Mouse (Mus musculus) macrophage (primary cell): ENCODE data around the gene Hspbp1. TPM values are rescaled to one million over a fixed set of nuclear protein-coding genes. Genes with fewer than 3 reads are reported as not detected.

ENCODE experiments used
- H3K27ac ChIP-seq: fragments of 350-480 bp; formaldehyde crosslinking; 2 replicates; pipeline ENCODE4 v1.9.0; 2021
- H3K36me3 ChIP-seq: fragments of 350-480 bp; formaldehyde crosslinking; 2 replicates; pipeline ENCODE4 v1.9.0; 2021; ENCODE audit errors: inconsistent target
- H3K4me3 ChIP-seq: fragments of 350-480 bp; formaldehyde crosslinking; 2 replicates; pipeline ENCODE4 v1.9.0; 2021; ENCODE audit errors: inconsistent target
- H3K79me2 ChIP-seq: fragments of 350-480 bp; formaldehyde crosslinking; 2 replicates; pipeline ENCODE4 v1.9.0; 2021; ENCODE audit errors: inconsistent target
- WGBS: methylation state at CpG from one replicate; pipeline ENCODE4 v1.1.7; 2026; ENCODE audit warnings: inconsistent platforms; ENCODE audit not compliant: missing documents; 5-methylcytosine and 5-hydroxymethylcytosine counted together
- polyA plus RNA-seq: library from polyadenylated mRNA; stranded (reverse); fragments of 250-400 nt; gene quantifications from 3 replicates; pipeline ENCODE4 v1.2.4, GENCODE M21; 2018; ENCODE audit warnings: inconsistent platforms
- total RNA-seq, 78 experiments: library from RNA; depleted of rRNA; stranded (reverse); fragments of 250-400 nt; gene quantifications; 1 replicate in 9 of 78; 2 replicates in 24 of 78; 3 replicates in 43 of 78; 4 replicates in 2 of 78; pipeline ENCODE4 v1.2.4; 2018; ENCODE audit warnings: inconsistent platforms in 56 of 78

The Hspbp1 gene
- 10 to 100 TPM in 16 of 26 experiments, 1 to 10 TPM in 10; 5.5 to 20.2 (median 12.1) TPM for total RNA-seq (2018; cell fraction: chromatin; rRNA removed)
- 10 to 100 TPM; 19.5 to 34.9 (median 26.6) TPM for total RNA-seq (2018; cell fraction: cytosol; rRNA removed)
- total RNA-seq (2018; cell fraction: nucleus; rRNA removed), result 10 to 100 TPM in 19 of 26 experiments, 1 to 10 TPM in 7; 7.3 to 22.5 (median 12.8) TPM
- polyA plus RNA-seq, result 13.6 to 44.2 TPM (median 27.9 TPM) in 3 replicates

DNA sequence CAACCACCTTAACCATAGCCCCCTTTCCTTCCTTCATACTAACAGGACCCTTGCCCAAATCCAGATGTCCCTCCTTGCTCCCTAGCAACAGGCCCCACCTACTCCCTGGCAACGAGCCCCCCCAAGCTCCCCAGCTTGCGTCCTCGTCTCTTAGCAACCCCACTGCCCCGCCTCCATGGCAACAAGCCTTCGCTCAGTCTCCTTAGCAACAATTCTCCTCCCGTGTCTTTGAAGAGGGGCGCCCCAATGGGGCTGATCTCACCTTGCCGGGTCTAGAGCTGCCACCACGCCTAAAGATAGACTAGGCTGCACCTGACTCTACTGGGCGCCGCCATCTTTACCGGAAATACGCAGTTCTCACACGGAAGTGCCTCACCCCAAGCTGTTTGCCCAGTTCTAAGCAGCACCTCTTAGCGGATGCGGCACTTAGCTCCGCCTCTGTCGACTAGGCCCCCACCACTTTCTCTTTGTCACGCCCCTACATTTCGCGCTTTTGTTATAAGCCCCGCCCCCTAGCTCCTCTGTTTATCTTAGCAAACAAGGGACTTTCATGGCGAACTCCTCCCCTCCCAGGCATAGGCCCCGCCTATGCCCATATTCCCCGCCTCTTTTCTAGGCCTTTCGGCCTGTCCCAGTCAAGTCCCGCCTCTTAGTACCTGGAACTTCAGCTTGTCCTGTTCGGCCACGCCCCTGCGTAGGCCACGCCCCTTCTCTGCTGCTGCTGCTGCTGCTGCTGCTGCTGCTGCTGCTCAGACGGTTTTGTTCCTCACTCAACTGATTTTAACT, at the start of gene Hspbp1:
Gene Hspbp1, minus strand, starts transcription at position 437 of the 786 bp plus-strand sequence.
- Histone ChIP-seq H3K79me2 (no peaks in the 10 kb centered on the region; the same call in 1 of the 2 replicates), H3K36me3 (no peaks in the 10 kb centered on the region), H3K4me3 (peak within 1 kb of the TSS; percentile 96), H3K27ac (peak within 1 kb of the TSS; percentile 55)
- 1% methylated on average over 32 of the region's 32 CpGs for WGBS

DNA sequence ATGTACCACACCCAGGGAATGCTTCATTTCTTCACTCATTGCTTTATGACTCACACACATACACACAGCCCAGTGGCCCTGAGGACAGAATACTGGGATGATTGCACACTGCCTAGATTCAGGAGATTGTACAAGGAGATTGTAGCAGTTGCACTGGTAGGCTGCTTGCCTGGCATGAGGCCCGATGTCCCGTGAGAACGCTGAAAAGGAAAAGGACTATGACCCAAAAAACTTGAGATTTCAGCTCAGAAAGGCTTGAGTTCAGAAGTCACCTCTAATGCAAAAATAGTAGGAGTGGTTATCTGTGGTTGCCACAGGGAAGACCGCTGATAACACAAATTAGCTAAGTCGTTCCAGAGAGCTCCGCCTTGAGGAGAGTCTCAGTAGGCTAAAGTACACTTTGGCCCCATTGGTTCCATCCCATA, 48.1 kb upstream of the Hspbp1 start:
- H3K36me3 ChIP-seq, result no peaks in the 10 kb centered on the region
- H3K79me2 ChIP-seq, result no peaks in the 10 kb centered on the region
- no peak overlapping the region for H3K27ac ChIP-seq
- 79% methylated on average over 6 of the region's 6 CpGs for WGBS
- H3K4me3 ChIP-seq, result no peak overlapping the region

DNA sequence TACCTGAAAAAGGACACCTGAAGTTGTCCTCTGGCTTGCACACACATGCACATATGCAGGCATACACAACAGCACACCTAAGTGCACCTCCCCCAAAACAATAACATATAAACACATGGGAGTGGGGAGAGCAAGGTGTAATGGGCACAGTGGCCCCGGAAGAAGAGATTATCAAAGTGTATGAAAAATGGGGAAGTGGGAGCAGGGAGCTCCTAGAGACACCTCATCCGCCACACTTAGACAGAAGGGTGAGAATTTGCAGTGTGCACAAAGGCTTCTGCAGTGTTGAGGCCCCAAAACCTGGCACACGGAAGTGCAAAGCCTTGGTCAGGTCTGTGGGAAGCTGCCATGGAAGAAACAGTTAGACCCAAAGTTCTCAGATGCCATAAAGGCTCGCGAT, 46.2 kb upstream of the Hspbp1 start:
- Histone ChIP-seq H3K4me3 (no peak overlapping the region), H3K79me2 (no peaks in the 10 kb centered on the region), H3K27ac (no peak overlapping the region), H3K36me3 (no peaks in the 10 kb centered on the region)
- 38% methylated on average over 5 of the region's 5 CpGs for WGBS

GRCm38 (mm10) chr7:4725169-4725568, 40.3 kb upstream of the Hspbp1 start, which contains the start of gene Tmem150b:
Tmem150b (minus strand) TSS chr7:4725249.
- WGBS, result 9% methylated on average over 7 of the region's 7 CpGs
- H3K4me3 ChIP-seq, result peak within 1 kb of the TSS; percentile 44
- peak within 1 kb of the TSS; percentile 84 for H3K27ac ChIP-seq
- no peaks in the 10 kb centered on the region for H3K79me2 ChIP-seq
- H3K36me3 ChIP-seq, result no peaks in the 10 kb centered on the region

- Histone ChIP-seq H3K79me2 (no peaks in the 10 kb centered on the region), H3K27ac (peak overlapping the region; percentile 84), H3K36me3 (no peaks in the 10 kb centered on the region), H3K4me3 (peak overlapping the region; percentile 44; the same call in 1 of the 2 replicates)
- WGBS, result 0% methylated on average over 3 of the region's 3 CpGs
Observed at GRCm38 (mm10) chr7:4724359-4724758, 39.5 kb upstream of the Hspbp1 start.

GRCm38 (mm10) chr7:4723508-4723907, 38.6 kb upstream of the Hspbp1 start:
- H3K36me3 ChIP-seq, result no peaks in the 10 kb centered on the region
- peak overlapping the region; percentile 84 for H3K27ac ChIP-seq
- no peaks in the 10 kb centered on the region for H3K79me2 ChIP-seq
- H3K4me3 ChIP-seq, result peak overlapping the region; percentile 44
- 13% methylated on average over 12 of the region's 12 CpGs for WGBS

- no peaks in the 10 kb centered on the region for H3K36me3 ChIP-seq
- H3K79me2 ChIP-seq, result no peaks in the 10 kb centered on the region
- 100% methylated on average over 3 of the region's 3 CpGs for WGBS
- H3K27ac ChIP-seq, result no peak overlapping the region
- H3K4me3 ChIP-seq, result no peak overlapping the region
Observed at GRCm38 (mm10) chr7:4719276-4719675, 34.4 kb upstream of the Hspbp1 start.

GRCm38 (mm10) chr7:4716955-4717354, 32.1 kb upstream of the Hspbp1 start:
- WGBS, result 67% methylated on average over 5 of the region's 6 CpGs
- no peaks in the 10 kb centered on the region for H3K79me2 ChIP-seq
- H3K36me3 ChIP-seq, result no peaks in the 10 kb centered on the region
- no peak overlapping the region for H3K4me3 ChIP-seq
- H3K27ac ChIP-seq, result no peak overlapping the region

- Histone ChIP-seq H3K4me3 (no peak overlapping the region), H3K79me2 (no peaks in the 10 kb centered on the region), H3K27ac (no peak overlapping the region), H3K36me3 (no peaks in the 10 kb centered on the region)
- WGBS, result 94% methylated on average over 3 of the region's 3 CpGs
Observed at GRCm38 (mm10) chr7:4712594-4712993, 27.7 kb upstream of the Hspbp1 start.

- 47% methylated on average over 15 of the region's 18 CpGs for WGBS
- Histone ChIP-seq H3K27ac (no peak overlapping the region), H3K4me3 (no peak overlapping the region), H3K36me3 (no peaks in the 10 kb centered on the region), H3K79me2 (no peaks in the 10 kb centered on the region)
Observed at GRCm38 (mm10) chr7:4705098-4705497, 20.2 kb upstream of the Hspbp1 start.

DNA sequence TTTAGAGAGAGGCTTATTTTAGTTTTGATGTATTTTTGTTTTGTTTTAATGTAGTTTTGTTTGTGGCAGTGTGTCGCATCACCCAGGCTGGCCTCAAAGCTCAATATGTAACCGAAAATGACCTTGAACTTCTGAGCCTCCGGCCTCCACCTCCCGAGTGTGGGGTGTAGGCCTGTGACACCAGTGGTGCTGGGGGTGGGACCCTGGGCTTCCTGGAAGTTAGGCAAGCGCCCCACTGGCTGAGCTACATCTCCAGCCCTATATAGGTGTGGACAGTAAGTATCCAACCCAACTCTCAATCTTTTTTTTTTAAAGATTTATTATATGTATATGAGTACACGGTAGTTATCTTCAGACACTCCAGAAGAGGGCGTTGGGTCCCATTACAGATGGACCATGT, 18.3 kb upstream of the Hspbp1 start:
- 92% methylated on average over 7 of the region's 7 CpGs for WGBS
- no peaks in the 10 kb centered on the region for H3K79me2 ChIP-seq
- no peak overlapping the region for H3K4me3 ChIP-seq
- H3K27ac ChIP-seq, result no peak overlapping the region
- H3K36me3 ChIP-seq, result no peaks in the 10 kb centered on the region

- 89% methylated on average over 8 of the region's 8 CpGs for WGBS
- no peaks in the 10 kb centered on the region for H3K36me3 ChIP-seq
- H3K4me3 ChIP-seq, result no peak overlapping the region
- no peaks in the 10 kb centered on the region for H3K79me2 ChIP-seq
- no peak overlapping the region for H3K27ac ChIP-seq
Observed at GRCm38 (mm10) chr7:4702334-4702733, 17.5 kb upstream of the Hspbp1 start.

GRCm38 (mm10) chr7:4693004-4693403, 8.1 kb upstream of the Hspbp1 start:
- H3K79me2 ChIP-seq, result no peaks in the 10 kb centered on the region
- H3K27ac ChIP-seq, result no peak overlapping the region
- H3K4me3 ChIP-seq, result no peak overlapping the region
- WGBS, result 79% methylated on average over 4 of the region's 6 CpGs
- no peaks in the 10 kb centered on the region for H3K36me3 ChIP-seq

GRCm38 (mm10) chr7:4690951-4691653, 6.2 kb upstream of the Hspbp1 start:
- H3K4me3 ChIP-seq, result no peak overlapping the region
- no peaks in the 10 kb centered on the region for H3K36me3 ChIP-seq
- H3K79me2 ChIP-seq, result no peaks in the 10 kb centered on the region
- no peak overlapping the region for H3K27ac ChIP-seq
- 37% methylated on average over 30 of the region's 35 CpGs for WGBS

GRCm38 (mm10) chr7:4690387-4690786, 5.5 kb upstream of the Hspbp1 start, which contains the start of gene Brsk1:
Brsk1 (plus strand) TSS chr7:4690604.
- Histone ChIP-seq H3K4me3 (no peak within 1 kb of the TSS), H3K27ac (no peak within 1 kb of the TSS), H3K36me3 (no peaks in the 10 kb centered on the region), H3K79me2 (no peaks in the 10 kb centered on the region)
- 34% methylated on average over 4 of the region's 18 CpGs for WGBS
